Mouse (Mus musculus): ENCODE results near the gene Ptpn7.

- TF ChIP-seq GATA1 (IDR thresholded peaks at IDR 0.05; ENCODE audit: borderline replicate concordance, low read length) (no peak), FLI1 (IDR thresholded peaks at IDR 0.05; ENCODE audit: low read length) (no peak)
Measured at GRCm38 (mm10) chr1:135083465-135083864, 49.0 kb upstream of the Ptpn7 start.
